Mouse (Mus musculus) CH12.LX (cell line): Measurements from ENCODE around the gene Tmem206. TPM values are rescaled to one million over a fixed set of nuclear protein-coding genes. Genes with fewer than 3 reads are reported as not detected.

Experiments
- DNase-seq: peaks from one replicate; pipeline ENCODE4 v3.0.0-alpha.2; 2013; ENCODE audit errors: extremely low read depth
- H3K27ac ChIP-seq: 2 replicates; pipeline ENCODE4 v1.5.1; 2012; ENCODE audit warnings: low read depth, mild to moderate bottlenecking, control low read depth, moderate library complexity; ENCODE audit not compliant: insufficient read depth
- H3K27me3 ChIP-seq: replicated peaks from 2 replicates; pipeline ENCODE3; 2012; ENCODE audit warnings: inconsistent platforms
- H3K36me3 ChIP-seq, 2 experiments: replicated peaks in 1 of 2; 2 replicates each; pipeline versions ENCODE3 to v1.6.1; 2012; ENCODE audit warnings: inconsistent platforms in 1 of 2, low read length in 1 of 2, mild to moderate bottlenecking in 1 of 2, mixed read lengths in 1 of 2, moderate library complexity in 1 of 2; ENCODE audit not compliant: control insufficient read depth in 1 of 2, insufficient read depth in 1 of 2
- H3K4me1 ChIP-seq, 2 experiments: 2 replicates each; pipeline ENCODE4 v1.6.1; 2012; ENCODE audit warnings: inconsistent platforms in 1 of 2, moderate library complexity in 1 of 2; ENCODE audit not compliant: insufficient read depth in 2 of 2, control insufficient read depth in 1 of 2
- H3K4me2 ChIP-seq: 2 replicates; pipeline ENCODE4 v1.6.1; 2012; ENCODE audit warnings: low read depth, mild to moderate bottlenecking, control low read depth; ENCODE audit not compliant: poor library complexity, insufficient read depth, severe bottlenecking
- H3K4me3 ChIP-seq, 3 experiments: fragments of 150-350 bp in 1 of 3; sonication (generic) in 1 of 3; replicated peaks in 1 of 3; 2 replicates each; pipeline versions ENCODE3 to v1.5.1; 2011 to 2012; ENCODE audit warnings: low read depth in 2 of 3, low read length in 2 of 3, mild to moderate bottlenecking in 2 of 3, moderate library complexity in 2 of 3, control low read depth in 1 of 3, improper control_type of control experiment in 1 of 3, inconsistent platforms in 1 of 3, mixed read lengths in 1 of 3; ENCODE audit not compliant: poor library complexity in 1 of 3
- H3K79me2 ChIP-seq: replicated peaks from 2 replicates; pipeline ENCODE4 v1.6.1; 2012; ENCODE audit warnings: mild to moderate bottlenecking, moderate library complexity; ENCODE audit not compliant: control insufficient read depth, poor library complexity, insufficient read depth, severe bottlenecking; ENCODE audit errors: extremely low read depth
- H3K9ac ChIP-seq: 2 replicates; pipeline ENCODE4 v1.6.1; 2012; ENCODE audit warnings: low read depth, mild to moderate bottlenecking, control low read depth, moderate library complexity; ENCODE audit not compliant: insufficient read depth
- H3K9me3 ChIP-seq: replicated peaks from 2 replicates; pipeline ENCODE3; 2012; ENCODE audit warnings: low read length, inconsistent platforms, mixed read lengths
- BHLHE40 ChIP-seq: IDR thresholded peaks from 2 replicates; pipeline ENCODE4 v1.6.1; 2011; ENCODE audit warnings: mild to moderate bottlenecking, low read depth, low read length, improper control_type of control experiment
- CHD1 ChIP-seq: IDR thresholded peaks from 2 replicates; pipeline ENCODE4 v1.6.1; 2012; ENCODE audit warnings: low read depth, low read length, improper control_type of control experiment, inconsistent platforms
- CHD2 ChIP-seq: IDR thresholded peaks from 2 replicates; pipeline ENCODE4 v1.6.1; 2011; ENCODE audit warnings: low read length, improper control_type of control experiment
- E2F4 ChIP-seq: IDR thresholded peaks from 2 replicates; pipeline ENCODE4 v1.6.1; 2011; ENCODE audit warnings: low read depth, low read length, improper control_type of control experiment; ENCODE audit not compliant: insufficient replicate concordance
- ELF1 ChIP-seq: IDR thresholded peaks from 2 replicates; pipeline ENCODE4 v1.6.1; 2014; ENCODE audit warnings: low read depth, mild to moderate bottlenecking, inconsistent platforms, low read length, improper control_type of control experiment
- EP300 ChIP-seq: IDR thresholded peaks from 2 replicates; pipeline ENCODE4 v1.6.1; 2011; ENCODE audit warnings: low read length, improper control_type of control experiment
- ETS1 ChIP-seq: conservative IDR thresholded peaks from 2 replicates; pipeline ENCODE4 v1.6.1; 2012; ENCODE audit warnings: low read depth, mild to moderate bottlenecking, inconsistent platforms, low read length, improper control_type of control experiment, moderate library complexity
- HCFC1 ChIP-seq: IDR thresholded peaks from 2 replicates; pipeline ENCODE4 v1.6.1; 2012; ENCODE audit warnings: low read depth, mild to moderate bottlenecking, inconsistent platforms, low read length, improper control_type of control experiment
- IRF4 ChIP-seq: IDR thresholded peaks from 2 replicates; pipeline ENCODE4 v1.6.1; 2014; ENCODE audit warnings: low read depth, mild to moderate bottlenecking, inconsistent platforms, low read length, improper control_type of control experiment
- JUN ChIP-seq: IDR thresholded peaks from 2 replicates; pipeline ENCODE4 v1.6.1; 2011; ENCODE audit warnings: low read depth, mild to moderate bottlenecking, low read length, improper control_type of control experiment, moderate library complexity; ENCODE audit not compliant: insufficient read depth
- MAFK ChIP-seq: IDR thresholded peaks from 2 replicates; pipeline ENCODE4 v1.6.1; 2011; ENCODE audit warnings: low read length, improper control_type of control experiment; ENCODE audit not compliant: insufficient replicate concordance
- MAX ChIP-seq: IDR thresholded peaks from 2 replicates; pipeline ENCODE4 v1.6.1; 2011; ENCODE audit warnings: low read length, improper control_type of control experiment
- MAZ ChIP-seq: IDR thresholded peaks from 2 replicates; pipeline ENCODE4 v1.6.1; 2012; ENCODE audit warnings: low read depth, mild to moderate bottlenecking, inconsistent platforms, low read length, improper control_type of control experiment, moderate library complexity
- MEF2A ChIP-seq: IDR thresholded peaks from 2 replicates; pipeline ENCODE4 v1.6.1; 2014; ENCODE audit warnings: low read depth, mild to moderate bottlenecking, inconsistent platforms, low read length, improper control_type of control experiment, borderline replicate concordance
- MXI1 ChIP-seq: IDR thresholded peaks from 2 replicates; pipeline ENCODE4 v1.6.1; 2011; ENCODE audit warnings: mild to moderate bottlenecking, low read depth, low read length, improper control_type of control experiment
- MYC ChIP-seq: IDR thresholded peaks from 2 replicates; pipeline ENCODE4 v1.6.1; 2011; ENCODE audit warnings: low read depth, mild to moderate bottlenecking, improper control_type of control experiment, low read length
- NELFE ChIP-seq: IDR thresholded peaks from 2 replicates; pipeline ENCODE4 v1.6.1; 2011; ENCODE audit warnings: low read depth, low read length, improper control_type of control experiment
- NRF1 ChIP-seq: IDR thresholded peaks from 2 replicates; pipeline ENCODE4 v1.6.1; 2014; ENCODE audit warnings: low read depth, mild to moderate bottlenecking, inconsistent platforms, low read length, improper control_type of control experiment, moderate library complexity
- POLR2A ChIP-seq: IDR thresholded peaks from 2 replicates; pipeline ENCODE4 v1.6.1; 2011; ENCODE audit warnings: low read depth, mild to moderate bottlenecking, improper control_type of control experiment, low read length
- POLR2AphosphoS2 ChIP-seq: IDR thresholded peaks from 2 replicates; pipeline ENCODE4 v1.6.1; 2011; ENCODE audit warnings: low read depth, low read length, improper control_type of control experiment
- SIN3A ChIP-seq: IDR thresholded peaks from 2 replicates; pipeline ENCODE4 v1.6.1; 2012; ENCODE audit warnings: low read length, improper control_type of control experiment, inconsistent platforms
- TBP ChIP-seq: conservative IDR thresholded peaks from 2 replicates; pipeline ENCODE4 v1.6.1; 2011; ENCODE audit warnings: low read depth, low read length, improper control_type of control experiment
- TCF12 ChIP-seq: IDR thresholded peaks from 2 replicates; pipeline ENCODE4 v1.6.1; 2014; ENCODE audit warnings: low read depth, mild to moderate bottlenecking, inconsistent platforms, low read length, improper control_type of control experiment
- UBTF ChIP-seq: IDR thresholded peaks from 2 replicates; pipeline ENCODE4 v1.6.1; 2012; ENCODE audit warnings: low read depth, mild to moderate bottlenecking, inconsistent platforms, low read length, improper control_type of control experiment, moderate library complexity
- ZKSCAN1 ChIP-seq: IDR thresholded peaks from 2 replicates; pipeline ENCODE4 v1.6.1; 2012; ENCODE audit warnings: low read depth, inconsistent platforms, low read length, improper control_type of control experiment, borderline replicate concordance
- ZMIZ1 ChIP-seq: IDR thresholded peaks from 2 replicates; pipeline ENCODE4 v1.6.1; 2012; ENCODE audit warnings: low read depth, mild to moderate bottlenecking, inconsistent platforms, low read length, improper control_type of control experiment
- ZNF384 ChIP-seq: IDR thresholded peaks from 2 replicates; pipeline ENCODE4 v1.6.1; 2012; ENCODE audit warnings: low read depth, low read length, improper control_type of control experiment, inconsistent platforms
- dilution Hi-C: fragments of 300-500 bp; cut with MboI; formaldehyde crosslinking; loops from 2 replicates; pipeline ENCODE4 v1.14.3; 2020; ENCODE audit warnings: low sequenced_read_pairs; ENCODE audit not compliant: extremely low pct_unique_long_range_greater_than_20kb, extremely low pct_ligation_motif_present
- in situ Hi-C: fragments of 300-500 bp; cut with MboI; formaldehyde crosslinking; loops from 3 replicates; pipeline ENCODE4 v1.14.3; 2019; ENCODE audit warnings: low sequenced_read_pairs, low pct_ligation_motif_present, low pct_unique_long_range_greater_than_20kb, mixed read lengths
- polyA plus RNA-seq: library from polyadenylated mRNA; unstranded; fragments of >175 nt; gene quantifications from 2 replicates; pipeline ENCODE4 v1.2.1, GENCODE M21; 2012; ENCODE audit warnings: low read depth; ENCODE audit not compliant: insufficient read length
- total RNA-seq, 2 experiments: library from RNA; depleted of rRNA; stranded (reverse); fragments of 300-350 nt in 1 of 2; fragments of >200 nt in 1 of 2; gene quantifications; 2 replicates each; pipeline ENCODE4 v1.2.3; 2012 to 2014

The Tmem206 gene
- total and polyA plus RNA-seq, 3 experiments: 13.1 to 16.4 (median 15.4) TPM

DNA sequence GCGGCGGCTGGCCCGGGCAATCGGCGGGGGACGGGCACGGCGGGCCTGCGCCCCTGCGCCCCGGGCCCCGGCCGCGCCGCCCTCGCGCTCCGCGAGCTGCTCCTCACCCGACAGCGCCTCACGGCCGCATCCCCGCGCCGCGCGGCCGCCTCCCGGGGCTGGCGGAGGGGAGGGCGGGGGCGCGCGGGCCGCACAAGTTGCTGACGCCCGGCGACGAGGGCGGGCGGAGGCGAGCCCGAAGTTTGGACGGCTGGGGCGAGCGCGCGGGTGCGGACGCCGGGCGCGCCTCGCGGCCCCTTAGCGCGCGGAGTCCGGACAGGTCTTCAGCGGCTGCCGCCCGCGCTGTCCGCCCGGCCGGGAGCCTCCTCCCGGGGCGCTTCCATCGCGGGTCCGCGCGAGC is 70.7 kb downstream of the Tmem206 start:
- H3K27ac ChIP-seq: peak overlapping the region; percentile 68
- no peak overlapping the region for H3K4me2 ChIP-seq
- no peaks in the 10 kb centered on the region for H3K27me3 ChIP-seq
- peak overlapping the region; percentile 87 for H3K9ac ChIP-seq
- H3K79me2 ChIP-seq: peaks cover 38% of the 10 kb centered on the region
- DNase-seq: no peak
- dilution Hi-C loops (no loop called here), in situ Hi-C loops (loop anchor here (10.0 kb wide), 1 partner anchor 148 kb away; no protein-coding TSS in a partner anchor)
- H3K36me3 ChIP-seq: no peaks in the 10 kb centered on the region
- H3K9me3 ChIP-seq: no peaks in the 10 kb centered on the region
- H3K4me3 ChIP-seq: peak overlapping the region; percentile 89 to 93 (median 91)
- peaks cover 0 to 21% of the 10 kb centered on the region in 2 experiments; a peak in 2 of 4 replicates for H3K4me1 ChIP-seq
- TF ChIP-seq ZMIZ1 (no peak), CHD2 (no peak), UBTF (0 out of 2 replicates have a peak, but pooled peaks have one; percentile 64)
- TF ChIP-seq, all 38 proteins: peak for 1

DNA sequence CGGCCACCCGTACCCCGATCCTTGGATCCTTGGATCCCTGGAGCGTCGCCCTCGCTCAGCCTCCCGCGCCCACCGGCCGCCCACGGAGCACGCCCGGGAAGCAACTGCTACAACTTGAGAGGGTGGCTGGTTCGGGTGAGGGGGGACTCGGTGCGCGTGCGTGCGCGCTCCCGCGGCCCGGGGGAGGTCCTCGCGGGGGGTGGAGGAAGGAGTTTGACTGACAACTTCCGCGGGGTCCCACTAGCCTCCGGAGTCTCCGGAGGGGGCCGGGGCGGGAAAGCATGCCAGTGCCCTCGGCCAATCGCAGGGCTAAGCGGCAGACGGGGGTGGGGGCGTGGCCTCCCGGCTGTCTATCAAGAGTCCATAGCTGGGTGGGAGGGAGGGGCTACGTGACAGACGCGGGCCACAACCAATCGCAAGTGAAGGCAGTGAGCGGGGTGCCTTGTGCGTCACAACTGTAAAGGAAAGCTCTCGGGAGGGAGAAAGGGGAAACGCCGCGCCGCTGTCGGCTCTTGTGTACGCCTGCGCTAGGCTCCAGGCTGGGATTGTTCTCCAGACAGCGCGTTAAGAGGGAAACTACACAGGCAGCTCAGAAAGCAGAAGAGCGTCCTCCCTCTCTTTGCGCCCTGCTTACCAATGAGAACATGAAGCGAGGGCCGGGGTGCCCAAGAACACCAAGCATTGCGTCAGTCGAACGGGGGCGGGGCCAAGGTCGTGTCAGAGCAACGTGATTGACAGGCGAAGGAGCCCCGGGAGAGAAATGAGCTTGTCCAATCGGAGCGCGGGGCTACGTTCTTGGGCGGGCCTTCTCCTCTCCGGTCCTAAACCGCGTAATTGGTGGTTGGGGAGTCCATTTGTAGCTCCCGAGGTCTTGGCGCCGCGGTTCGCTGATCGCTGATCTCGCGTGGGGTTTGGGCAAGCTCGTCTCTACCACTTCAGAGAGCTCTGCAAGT is 71.5 kb downstream of the Tmem206 start:
- Histone ChIP-seq H3K79me2 (peaks cover 32% of the 10 kb centered on the region), H3K4me3 (peak overlapping the region; percentile 69 to 93 (median 89)), H3K4me1 (peaks cover 0 to 14% of the 10 kb centered on the region in 2 experiments; a peak in 2 of 4 replicates), H3K27ac (peak overlapping the region; percentile 97), H3K36me3 (no peaks in the 10 kb centered on the region), H3K9ac (peak overlapping the region; percentile 94), H3K9me3 (no peaks in the 10 kb centered on the region), H3K27me3 (no peaks in the 10 kb centered on the region), H3K4me2 (peak overlapping the region; percentile 84)
- dilution Hi-C loops: no loop called here
- DNase-seq: peak; percentile 99
- peak; percentile 73 for TF ChIP-seq MYC
- TF ChIP-seq TBP: peak; percentile 79
- TF ChIP-seq NELFE: peak; percentile 82
- TF ChIP-seq TCF12: peak; percentile 82
- no peak for TF ChIP-seq ZKSCAN1
- TF ChIP-seq E2F4: peak; percentile 67; the same call in 1 of the 2 replicates
- TF ChIP-seq ZMIZ1: peak; percentile 81
- TF ChIP-seq CHD2: peak; percentile 7; the same call in 1 of the 2 replicates
- TF ChIP-seq MEF2A: peak; percentile 47
- peak; percentile 85 for TF ChIP-seq SIN3A
- TF ChIP-seq ETS1: peak; percentile 3; the same call in 1 of the 2 replicates
- TF ChIP-seq BHLHE40: no peak
- peak; percentile 50 for TF ChIP-seq HCFC1
- TF ChIP-seq IRF4: peak; percentile 10; the same call in 1 of the 2 replicates
- TF ChIP-seq EP300: no peak
- no peak for TF ChIP-seq MAFK
- TF ChIP-seq CHD1: peak; percentile 65; the same call in 1 of the 2 replicates
- peak; percentile 59 for TF ChIP-seq MAX
- no peak for TF ChIP-seq ZNF384
- TF ChIP-seq MAZ: peak; percentile 84
- TF ChIP-seq POLR2AphosphoS2: peak; percentile 84; the same call in 1 of the 2 replicates
- no peak for TF ChIP-seq JUN
- TF ChIP-seq ELF1: peak; percentile 35
- peak; percentile 70 for TF ChIP-seq MXI1
- peak; percentile 88 for TF ChIP-seq POLR2A
- TF ChIP-seq NRF1: peak; percentile 81
- in situ Hi-C loops: loop anchor here (10.0 kb wide), 1 partner anchor 148 kb away; no protein-coding TSS in a partner anchor
